Mouse (Mus musculus): ENCODE measurements around the gene Prx. TPM values are rescaled to one million over a fixed set of nuclear protein-coding genes. Genes with fewer than 3 reads are reported as not detected.

Gene Prx
- 0.57 TPM for polyA plus RNA-seq (2017; shearing (Covaris generic))

DNA sequence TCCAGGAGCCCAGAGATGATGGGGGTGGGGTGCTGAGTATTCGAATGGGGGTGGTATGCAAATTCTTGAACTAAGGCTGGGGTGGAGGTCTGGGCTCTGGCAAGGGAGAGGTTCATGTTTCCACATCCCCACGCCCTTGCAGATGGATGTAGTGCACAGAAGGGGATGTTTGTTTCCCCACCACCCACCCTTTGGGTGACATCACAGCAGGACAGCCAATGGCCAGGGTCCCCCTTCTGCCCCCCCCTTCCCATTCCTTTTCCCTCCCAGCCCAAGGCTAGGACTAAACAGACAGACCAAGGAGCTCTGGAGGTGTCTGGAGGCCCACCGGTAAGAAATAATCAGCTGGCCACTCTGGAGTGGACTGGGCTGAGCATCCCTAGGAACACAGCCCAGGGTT, at the start of gene Prx:
TSS of gene Prx (plus strand) at position 289 of the 400 bp plus-strand sequence.

GRCm38 (mm10) chr7:27473156-27473834, 25.8 kb upstream of the Prx start, which contains the start of gene Sertad3:
Gene Sertad3 (plus strand): TSS chr7:27473768.

GRCm38 (mm10) chr7:27486770-27487697, 12.1 kb upstream of the Prx start, which contains the start of gene Sertad1:
Gene Sertad1 (plus strand): TSS chr7:27486910.

DNA sequence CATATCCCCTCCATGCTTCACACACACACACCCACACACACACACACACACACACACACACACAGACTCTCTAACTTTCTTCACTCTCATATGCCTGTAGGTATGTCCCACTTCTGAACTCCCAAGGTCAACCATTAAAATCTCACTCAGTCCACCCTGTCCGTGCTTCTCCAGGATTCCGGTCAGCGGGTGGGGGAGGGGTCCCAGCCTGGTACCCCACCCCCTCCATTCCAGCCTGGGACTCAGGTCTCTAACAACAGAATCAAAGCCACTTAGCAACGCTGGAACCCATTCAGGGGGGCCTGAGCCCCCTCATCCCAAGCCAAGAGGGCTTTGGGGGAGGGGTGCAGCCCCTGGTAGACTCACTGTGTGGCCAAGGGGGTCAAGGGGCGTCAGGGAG, 23.8 kb downstream of the Prx start, which contains the start of gene Hipk4:
TSS of gene Hipk4 (plus strand) at position 301 of the 400 bp plus-strand sequence.

DNA sequence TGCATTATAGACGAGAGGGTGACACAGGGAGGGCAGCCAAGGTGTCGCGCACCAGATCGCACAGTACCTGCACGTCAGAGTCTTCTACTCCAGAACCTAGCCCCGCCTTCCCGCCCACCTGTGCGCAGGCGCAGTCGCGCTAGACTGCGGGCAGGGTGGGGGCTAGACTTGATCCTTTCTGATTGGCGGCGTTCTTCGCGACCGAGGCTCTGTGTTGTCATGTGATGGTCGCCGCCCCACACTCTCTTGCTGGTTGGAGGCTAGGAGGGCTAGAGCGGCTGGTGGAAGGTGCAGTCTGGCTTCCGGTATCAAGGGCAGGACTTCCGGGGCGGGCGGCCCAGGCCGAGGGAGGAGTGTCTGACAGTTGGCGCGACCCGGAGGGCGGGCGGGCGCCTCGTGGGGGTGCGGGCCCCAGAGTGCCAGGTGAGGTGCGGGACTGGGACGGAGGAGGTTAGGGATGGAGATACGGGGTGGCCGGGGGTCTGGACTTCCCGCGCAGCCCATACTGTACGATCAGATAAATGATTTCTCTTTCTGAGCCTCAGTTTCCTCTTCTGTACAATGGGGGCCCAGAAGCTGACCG, 53.9 kb downstream of the Prx start, which contains the start of the genes Pld3 and 2310022A10Rik:
TSS of gene Pld3 (minus strand) at position 288 of the 583 bp plus-strand sequence.
TSS of gene 2310022A10Rik (plus strand) at position 303 of the 583 bp plus-strand sequence.

Other genes starting within 250 kb of the Prx start
- 0.91 TPM for gene Numbl, start 240.9 kb upstream of the Prx start, polyA plus RNA-seq (2017; shearing (Covaris generic))
- gene Ltbp4, start 161.6 kb upstream of the Prx start, polyA plus RNA-seq (2017; shearing (Covaris generic)) = not detected
- gene Shkbp1, start 143.3 kb upstream of the Prx start, polyA plus RNA-seq (2017; shearing (Covaris generic)) = 48.4 TPM
- gene Gm20479, start 141.9 kb upstream of the Prx start, polyA plus RNA-seq (2017; shearing (Covaris generic)) = not detected
- gene Sptbn4, start 51.6 kb upstream of the Prx start, polyA plus RNA-seq (2017; shearing (Covaris generic)) = 0.12 TPM
- 12.5 TPM for gene Blvrb, start 51.3 kb upstream of the Prx start, polyA plus RNA-seq (2017; shearing (Covaris generic))
- gene Sertad3, start 25.6 kb upstream of the Prx start, polyA plus RNA-seq (2017; shearing (Covaris generic)) = 38.3 TPM
- 75.3 TPM for gene Sertad1, start 12.4 kb upstream of the Prx start, polyA plus RNA-seq (2017; shearing (Covaris generic))
- not detected for gene Hipk4, start 23.9 kb downstream of the Prx start, polyA plus RNA-seq (2017; shearing (Covaris generic))
- 255 TPM for gene Pld3, start 53.9 kb downstream of the Prx start, polyA plus RNA-seq (2017; shearing (Covaris generic))
- gene 2310022A10Rik, start 53.9 kb downstream of the Prx start, polyA plus RNA-seq (2017; shearing (Covaris generic)) = 25.1 TPM
- gene Akt2, start 92.2 kb downstream of the Prx start, polyA plus RNA-seq (2017; shearing (Covaris generic)) = 142 TPM
- gene Ttc9b, start 154.6 kb downstream of the Prx start, polyA plus RNA-seq (2017; shearing (Covaris generic)) = not detected
- gene Map3k10, start 175.3 kb downstream of the Prx start, polyA plus RNA-seq (2017; shearing (Covaris generic)) = 14.8 TPM
- 3.0 TPM for gene Zfp607b, start 190.0 kb downstream of the Prx start, polyA plus RNA-seq (2017; shearing (Covaris generic))
- 11.7 TPM for gene Zfp60, start 232.1 kb downstream of the Prx start, polyA plus RNA-seq (2017; shearing (Covaris generic))

Data from naive thymus-derived CD4-positive, alpha-beta T cell, adult 5 months (primary cell).